Mouse (Mus musculus) MEL (cell line): Measurements from ENCODE around the gene Hist2h3b.

Experiments used
- CTCF ChIP-seq, 3 experiments: IDR thresholded peaks in 2 of 3; conservative IDR thresholded peaks in 1 of 3; 2 replicates each; pipeline ENCODE4 v1.5.1; 2011 to 2012; ENCODE audit warnings: low read length in 3 of 3, low read depth in 2 of 3, mild to moderate bottlenecking in 2 of 3, improper control_type of control experiment in 1 of 3, inconsistent platforms in 1 of 3, mixed read lengths in 1 of 3, moderate library complexity in 1 of 3; ENCODE audit not compliant: control insufficient read depth in 1 of 3, insufficient read depth in 1 of 3, poor library complexity in 1 of 3, severe bottlenecking in 1 of 3
- ELF1 ChIP-seq: IDR thresholded peaks from 2 replicates; pipeline ENCODE4 v1.6.1; 2014; ENCODE audit warnings: low read depth, mild to moderate bottlenecking, inconsistent platforms, low read length, improper control_type of control experiment, moderate library complexity
- KAT2A ChIP-seq: conservative IDR thresholded peaks from 2 replicates; pipeline ENCODE4 v1.6.1; 2012; ENCODE audit warnings: low read depth, low read length, improper control_type of control experiment, inconsistent platforms
- MEF2A ChIP-seq: IDR thresholded peaks from 2 replicates; pipeline ENCODE4 v1.6.1; 2014; ENCODE audit warnings: low read depth, mild to moderate bottlenecking, inconsistent platforms, low read length, improper control_type of control experiment; ENCODE audit not compliant: poor library complexity, insufficient replicate concordance, severe bottlenecking; ENCODE audit errors: extremely low read depth
- MXI1 ChIP-seq: IDR thresholded peaks from 2 replicates; pipeline ENCODE4 v1.6.1; 2011; ENCODE audit warnings: mild to moderate bottlenecking, low read depth, low read length, improper control_type of control experiment
- POLR2A ChIP-seq, 2 experiments: IDR thresholded peaks; 2 replicates each; pipeline ENCODE4 v1.6.1; 2011 to 2012; ENCODE audit warnings: low read length in 2 of 2, mild to moderate bottlenecking in 2 of 2, control low read depth in 1 of 2, improper control_type of control experiment in 1 of 2, low read depth in 1 of 2, moderate library complexity in 1 of 2; ENCODE audit not compliant: control insufficient read depth in 1 of 2, insufficient read depth in 1 of 2, poor library complexity in 1 of 2
- USF1 ChIP-seq: IDR thresholded peaks from 2 replicates; pipeline ENCODE4 v1.6.1; 2014; ENCODE audit warnings: low read depth, mild to moderate bottlenecking, inconsistent platforms, low read length, improper control_type of control experiment, moderate library complexity
- ZC3H11A ChIP-seq: IDR thresholded peaks from 2 replicates; pipeline ENCODE4 v1.6.1; 2012; ENCODE audit warnings: low read depth, mild to moderate bottlenecking, inconsistent platforms, low read length, improper control_type of control experiment
- ZMIZ1 ChIP-seq: IDR thresholded peaks from 2 replicates; pipeline ENCODE4 v1.6.1; 2012; ENCODE audit warnings: low read depth, mild to moderate bottlenecking, inconsistent platforms, low read length, improper control_type of control experiment, moderate library complexity

GRCm38 (mm10) chr3:96240799-96241197, 27.7 kb upstream of the Hist2h3b start:
- no peak for TF ChIP-seq POLR2A (IDR thresholded peaks at IDR 0.05; ENCODE audit: control insufficient read depth in 1 of 2, insufficient read depth in 1 of 2, low read depth in 1 of 2, low read length in 2 of 2, poor library complexity in 1 of 2)
- no peak for TF ChIP-seq MEF2A
- TF ChIP-seq ZMIZ1: no peak
- no peak for TF ChIP-seq KAT2A
- TF ChIP-seq MXI1: no peak
- TF ChIP-seq ELF1: no peak
- TF ChIP-seq CTCF (IDR thresholded peaks at IDR 0.05 in 2 of 3, conservative IDR thresholded peaks at IDR 0.05 in 1 of 3; ENCODE audit: control insufficient read depth in 1 of 3, insufficient read depth in 1 of 3, low read depth in 2 of 3, low read length in 3 of 3, poor library complexity in 1 of 3, severe bottlenecking in 1 of 3): no peak
- no peak for TF ChIP-seq ZC3H11A
- TF ChIP-seq USF1: no peak
